Mouse (Mus musculus): ENCODE data around the gene Dedd2. TPM values are rescaled to one million over a fixed set of nuclear protein-coding genes. Genes with fewer than 3 reads are reported as not detected.

Gene Dedd2
- polyA plus RNA-seq, 1 experiment from 2014 or later, result 15.4 TPM

DNA sequence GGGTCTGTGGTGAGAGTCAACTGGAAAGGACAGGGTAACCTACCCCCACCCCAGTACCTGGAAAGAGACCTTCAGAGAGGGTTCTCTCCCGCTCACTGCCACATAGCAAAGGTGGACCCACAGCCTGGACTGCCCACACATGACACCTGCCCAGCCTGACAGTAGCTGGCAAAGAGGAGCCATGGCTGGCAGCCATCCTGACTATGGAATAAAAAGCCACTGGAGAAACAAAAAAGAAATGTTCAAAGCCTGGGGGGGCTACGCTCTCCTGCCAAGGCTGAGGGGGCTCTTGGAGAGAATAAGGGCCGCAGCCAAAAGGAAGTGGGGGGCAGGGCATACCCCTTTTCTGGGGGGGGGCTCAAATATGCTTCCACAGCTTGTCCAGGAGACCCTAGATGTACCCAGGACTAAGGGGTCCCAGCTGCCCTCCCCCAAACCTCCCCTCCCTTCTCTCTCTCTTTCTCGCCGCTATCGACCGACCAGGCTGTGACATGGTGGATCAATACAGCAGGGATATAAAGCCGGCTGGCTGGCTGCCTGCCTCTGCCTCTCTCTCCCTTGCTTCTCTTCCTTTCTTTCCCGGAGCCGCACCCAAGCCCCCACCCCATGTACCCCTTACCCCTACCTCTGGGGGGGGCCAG lies 68.4 kb downstream of the Dedd2 start:
- Histone ChIP-seq H3K36me3 (no peaks in the 10 kb centered on the region), H3K4me1 (replicated peaks) (peaks cover 74% of the 10 kb centered on the region), H3K4me2 (peak overlapping the region; percentile 48), H3K27ac (peak overlapping the region; percentile 94), H3K9ac (peak overlapping the region; percentile 75), H3K4me3 (peak overlapping the region; percentile 30), H3K9me3 (no peaks in the 10 kb centered on the region), H3K27me3 (peaks cover 7% of the 10 kb centered on the region; the same call in 1 of the 2 replicates)
- ATAC-seq (ENCODE audit: low FRiP score), result peak; percentile 30
- 13% methylated on average over 10 of the region's 10 CpGs for WGBS

DNA sequence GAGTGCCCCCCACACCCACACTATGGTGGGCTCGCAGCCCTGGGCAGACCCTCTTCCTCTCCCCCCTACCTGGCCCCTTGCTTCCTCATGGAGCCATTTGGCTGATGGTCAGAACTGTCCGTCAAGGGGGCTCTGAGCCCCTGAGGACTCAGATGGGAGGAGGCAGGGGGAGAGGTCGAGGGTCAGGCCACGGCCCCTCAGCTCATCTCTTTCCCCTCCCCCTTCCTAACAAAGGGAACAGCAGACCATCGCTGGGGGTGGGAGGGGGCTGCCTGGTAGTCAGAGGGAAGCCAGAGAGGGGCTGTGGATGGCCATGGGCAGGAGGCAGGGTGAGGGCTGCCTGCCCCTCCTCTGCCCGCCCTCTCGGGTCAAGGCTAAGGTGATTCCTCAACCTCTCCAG lies 69.4 kb downstream of the Dedd2 start:
- peak overlapping the region; percentile 94 for H3K27ac ChIP-seq
- H3K4me3 ChIP-seq, result no peak overlapping the region
- peak; percentile 9; the same call in 1 of the 2 replicates for ATAC-seq (ENCODE audit: low FRiP score)
- H3K36me3 ChIP-seq, result no peaks in the 10 kb centered on the region
- H3K4me2 ChIP-seq, result peak overlapping the region; percentile 48
- H3K9ac ChIP-seq, result peak overlapping the region; percentile 75
- peaks cover 70% of the 10 kb centered on the region for H3K4me1 ChIP-seq (replicated peaks)
- H3K9me3 ChIP-seq, result no peaks in the 10 kb centered on the region
- H3K27me3 ChIP-seq, result peaks cover 9% of the 10 kb centered on the region; the same call in 1 of the 2 replicates
- 5% methylated on average over 7 of the region's 7 CpGs for WGBS

DNA sequence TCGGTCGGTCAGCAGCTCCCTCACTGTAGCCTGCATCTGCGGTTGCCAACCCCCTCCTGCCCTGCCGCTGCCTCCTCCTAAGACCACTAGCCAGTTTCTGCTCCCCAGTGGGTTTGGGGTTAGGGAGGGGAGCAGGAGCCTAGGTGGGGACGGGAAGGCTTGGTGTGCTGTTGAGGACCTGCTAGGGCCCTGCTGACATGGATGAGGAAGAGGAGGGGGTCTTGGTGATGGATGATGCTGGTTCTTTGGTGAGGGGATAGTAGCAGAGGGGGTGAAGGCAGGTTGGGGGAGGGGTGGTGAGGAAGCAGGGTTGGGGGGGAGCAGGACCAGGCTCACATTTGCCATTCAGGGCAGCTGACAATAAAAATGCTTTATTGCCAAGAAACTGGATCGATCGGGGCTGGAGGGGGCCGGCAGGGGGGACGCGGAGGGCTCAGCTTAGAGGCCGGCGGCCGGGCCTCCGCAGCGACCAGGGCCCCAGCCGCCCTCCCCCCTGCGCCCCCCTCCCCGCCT lies 70.2 kb downstream of the Dedd2 start:
- H3K9me3 ChIP-seq, result no peaks in the 10 kb centered on the region
- H3K4me2 ChIP-seq, result peak overlapping the region; percentile 48
- ATAC-seq (ENCODE audit: low FRiP score), result peak; percentile 22; the same call in 1 of the 2 replicates
- 1% methylated on average over 8 of the region's 18 CpGs for WGBS
- peak overlapping the region; percentile 1; the same call in 1 of the 2 replicates for H3K4me3 ChIP-seq
- peaks cover 66% of the 10 kb centered on the region for H3K4me1 ChIP-seq (replicated peaks)
- H3K27ac ChIP-seq, result peak overlapping the region; percentile 94
- no peaks in the 10 kb centered on the region for H3K36me3 ChIP-seq
- H3K9ac ChIP-seq, result peak overlapping the region; percentile 75
- H3K27me3 ChIP-seq, result 0 out of 2 replicates have a peak, but pooled peaks cover 6% of the 10 kb centered on the region

Small RNA genes within 50 kb of the gene (microRNA-seq; reads per million reads assigned to microRNA genes)
- not detected for gene Mir7048

Other genes starting within 250 kb of the Dedd2 start
- 220 and 226 TPM in 2 replicates for gene Rabac1, start 247.9 kb downstream of the Dedd2 start, polyA plus RNA-seq (2015; fragmentation: Nextera tagmentation; extraction: Ambion mirVana)
- gene Atp1a3, start 214.7 kb downstream of the Dedd2 start, polyA plus RNA-seq (2015; fragmentation: Nextera tagmentation; extraction: Ambion mirVana), result 253 and 258 TPM in 2 replicates
- gene Grik5, start 148.3 kb downstream of the Dedd2 start, polyA plus RNA-seq (2015; fragmentation: Nextera tagmentation; extraction: Ambion mirVana), result 16.1 and 18.0 TPM in 2 replicates
- 33.8 and 34.0 TPM in 2 replicates for gene Zfp574, start 148.0 kb downstream of the Dedd2 start, polyA plus RNA-seq (2015; fragmentation: Nextera tagmentation; extraction: Ambion mirVana)
- 33.2 and 39.7 TPM in 2 replicates for gene Pou2f2, start 40.9 kb downstream of the Dedd2 start, polyA plus RNA-seq (2015; fragmentation: Nextera tagmentation; extraction: Ambion mirVana)
- gene Zfp526, start 810 bp upstream of the Dedd2 start, polyA plus RNA-seq (2015; fragmentation: Nextera tagmentation; extraction: Ambion mirVana), result 1.6 and 1.9 TPM in 2 replicates
- 13.9 and 14.6 TPM in 2 replicates for gene Gsk3a, start 17.2 kb upstream of the Dedd2 start, polyA plus RNA-seq (2015; fragmentation: Nextera tagmentation; extraction: Ambion mirVana)
- gene Erf, start 30.1 kb upstream of the Dedd2 start, polyA plus RNA-seq (2015; fragmentation: Nextera tagmentation; extraction: Ambion mirVana), result 4.0 and 4.2 TPM in 2 replicates
- 36.9 and 42.4 TPM in 2 replicates for gene Cic, start 47.1 kb upstream of the Dedd2 start, polyA plus RNA-seq (2015; fragmentation: Nextera tagmentation; extraction: Ambion mirVana)
- 619 and 632 TPM in 2 replicates for gene Pafah1b3, start 77.4 kb upstream of the Dedd2 start, polyA plus RNA-seq (2015; fragmentation: Nextera tagmentation; extraction: Ambion mirVana)
- 2.3 TPM in 2 replicates for gene Prr19, start 80.8 kb upstream of the Dedd2 start, polyA plus RNA-seq (2015; fragmentation: Nextera tagmentation; extraction: Ambion mirVana)
- 49.5 and 50.6 TPM in 2 replicates for gene Tmem145, start 85.5 kb upstream of the Dedd2 start, polyA plus RNA-seq (2015; fragmentation: Nextera tagmentation; extraction: Ambion mirVana)
- gene Megf8, start 96.5 kb upstream of the Dedd2 start, polyA plus RNA-seq (2015; fragmentation: Nextera tagmentation; extraction: Ambion mirVana), result 18.7 and 20.4 TPM in 2 replicates
- gene Cnfn, start 149.1 kb upstream of the Dedd2 start, polyA plus RNA-seq (2015; fragmentation: Nextera tagmentation; extraction: Ambion mirVana), result not detected in 2 replicates
- 9.8 and 10.6 TPM in 2 replicates for gene Lipe, start 178.1 kb upstream of the Dedd2 start, polyA plus RNA-seq (2015; fragmentation: Nextera tagmentation; extraction: Ambion mirVana)
- 0.23 and 0.82 TPM in 2 replicates for gene Cxcl17, start 192.3 kb upstream of the Dedd2 start, polyA plus RNA-seq (2015; fragmentation: Nextera tagmentation; extraction: Ambion mirVana)

Data from hindbrain, embryonic 13.5 days (tissue).